Mouse (Mus musculus): ENCODE data around the gene Ess2.
"Not testable (repeated sequence)": the region's sequence is repeated elsewhere in the genome, so short reads cannot be mapped to it uniquely, and the experiment has no call there.

Ess2 gene

GRCm38 (mm10) chr16:17911052-17911595 lies at the start of gene Ess2:
Gene Ess2, minus strand, starts transcription at chr16:17911348.
- peak; percentile 95 for DNase-seq

GRCm38 (mm10) chr16:17956052-17956638 lies 45.0 kb upstream of the Ess2 start:
- not testable (repeated sequence) for DNase-seq

DNA sequence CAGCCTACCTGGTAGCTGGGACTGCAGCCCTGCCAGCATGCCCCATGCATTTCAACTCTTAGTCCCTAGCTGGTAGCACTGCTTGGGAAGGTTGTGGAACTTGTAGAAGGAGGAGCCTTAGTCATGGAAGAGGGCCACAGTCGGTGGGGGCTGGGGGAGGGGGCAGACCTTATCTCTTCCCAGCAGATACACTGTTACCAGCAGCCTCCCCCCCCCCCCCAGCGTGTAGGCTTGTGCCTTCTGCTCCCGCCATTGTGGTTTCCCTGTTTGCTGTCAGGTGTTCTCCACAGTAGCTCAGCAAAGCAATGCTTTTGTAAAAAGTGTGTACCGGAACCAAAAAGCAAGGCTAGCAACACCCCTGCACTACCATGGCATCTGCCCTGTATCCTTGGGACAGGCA lies 40.5 kb upstream of the Ess2 start:
- DNase-seq, result no peak

- DNase-seq, result no peak
Observed at GRCm38 (mm10) chr16:17950068-17950467, 38.9 kb upstream of the Ess2 start.

DNA sequence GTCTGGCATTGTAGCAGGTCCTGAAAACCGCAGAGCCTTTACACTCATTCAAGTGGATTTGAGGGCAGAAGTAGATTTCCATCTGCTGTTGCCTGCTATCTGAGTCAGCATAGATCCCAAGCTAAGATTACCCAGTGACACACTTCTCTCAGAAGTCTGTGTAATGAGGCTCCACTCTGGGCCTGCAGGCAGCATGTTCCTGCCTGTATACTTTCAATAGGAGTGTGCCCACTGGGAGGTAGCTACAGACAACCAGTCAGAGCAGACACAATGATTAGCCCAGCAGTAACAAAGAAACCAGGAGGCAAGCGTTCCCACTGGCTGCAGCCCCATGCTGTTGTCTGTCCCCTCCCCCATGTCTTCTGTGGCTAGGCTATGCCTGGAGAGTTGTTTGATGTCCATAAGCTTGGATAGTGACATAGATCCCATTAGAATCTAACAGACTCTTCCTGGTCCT lies 38.3 kb upstream of the Ess2 start:
- DNase-seq, result no peak

DNA sequence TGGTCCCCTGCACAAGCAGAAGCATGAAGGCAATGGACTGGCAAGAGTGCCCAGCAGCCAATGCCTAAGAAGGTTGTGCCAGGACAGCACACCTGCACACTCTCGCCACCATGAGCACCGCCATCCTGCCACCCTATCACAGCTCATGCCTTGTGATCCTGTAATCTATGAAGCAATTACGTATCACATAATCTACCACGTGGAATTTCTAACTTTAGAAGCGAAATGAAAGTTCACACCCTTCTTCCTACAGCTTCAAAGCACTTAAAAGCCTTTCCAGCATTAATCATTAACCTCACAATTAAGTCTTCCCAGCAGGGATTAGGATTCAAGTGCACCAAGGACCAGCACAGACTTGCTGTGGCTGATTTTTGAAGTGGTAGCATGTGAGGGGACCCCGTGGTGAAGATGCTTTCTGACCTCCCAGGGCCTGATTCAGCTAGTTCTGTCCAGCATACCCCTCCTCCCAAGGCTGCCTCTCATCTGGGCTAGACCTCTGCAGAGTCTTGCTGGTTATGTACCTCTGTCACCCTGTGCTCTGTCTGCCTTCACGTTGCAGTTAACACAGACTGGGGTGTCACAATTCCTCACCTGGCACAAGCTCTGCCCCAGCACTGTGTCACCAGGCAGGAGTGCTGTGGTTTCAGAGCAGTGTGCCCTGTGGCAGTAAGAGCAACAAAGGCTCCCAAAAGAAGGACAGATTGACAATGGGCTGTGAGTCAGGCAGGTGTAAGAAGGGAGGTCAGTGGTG lies 34.1 kb upstream of the Ess2 start:
- peak; percentile 25 for DNase-seq

DNA sequence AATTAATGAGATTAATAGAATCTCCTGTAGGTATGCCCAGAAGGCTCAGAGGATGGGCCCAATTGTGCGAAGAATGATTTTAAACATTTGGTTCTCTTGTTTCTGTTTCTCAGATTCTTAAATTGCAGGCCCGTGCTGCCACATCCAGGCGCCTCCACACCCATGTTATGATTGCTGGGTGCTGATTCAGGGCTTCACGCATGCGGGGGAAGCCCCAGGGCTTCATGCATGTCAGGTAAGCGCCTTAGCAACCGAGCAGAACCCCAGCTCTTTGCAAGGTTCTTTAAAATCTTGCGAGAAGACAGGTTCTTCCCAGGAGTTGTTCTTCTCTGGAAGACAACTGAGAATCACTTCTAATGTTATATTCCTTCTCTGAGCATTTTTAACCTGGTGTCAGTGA lies 32.3 kb upstream of the Ess2 start:
- DNase-seq, result no peak

DNA sequence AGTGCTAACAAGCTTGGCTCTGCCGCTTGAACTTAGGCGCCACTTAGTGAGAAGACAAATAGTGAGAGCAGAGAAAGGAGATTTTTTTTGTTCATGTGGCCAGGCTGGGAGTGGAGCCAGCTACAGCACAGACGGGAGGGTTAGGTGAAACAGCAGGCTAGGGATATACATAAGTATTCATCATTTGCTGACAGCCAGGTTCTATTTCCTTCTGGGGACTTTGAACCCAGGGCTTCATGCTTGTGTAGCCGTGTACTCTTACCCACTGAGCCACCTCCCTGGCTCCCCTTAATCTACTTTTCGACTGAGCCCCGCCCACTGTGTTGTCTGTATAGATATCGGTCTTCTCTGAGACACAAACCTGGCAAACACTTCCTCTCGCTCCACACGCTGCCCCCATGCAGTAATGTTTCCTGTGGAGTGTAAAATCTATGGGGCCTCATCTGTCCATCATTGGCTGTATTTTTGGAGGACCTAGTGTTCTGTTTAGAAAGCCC lies 28.2 kb upstream of the Ess2 start:
- DNase-seq, result no peak

DNA sequence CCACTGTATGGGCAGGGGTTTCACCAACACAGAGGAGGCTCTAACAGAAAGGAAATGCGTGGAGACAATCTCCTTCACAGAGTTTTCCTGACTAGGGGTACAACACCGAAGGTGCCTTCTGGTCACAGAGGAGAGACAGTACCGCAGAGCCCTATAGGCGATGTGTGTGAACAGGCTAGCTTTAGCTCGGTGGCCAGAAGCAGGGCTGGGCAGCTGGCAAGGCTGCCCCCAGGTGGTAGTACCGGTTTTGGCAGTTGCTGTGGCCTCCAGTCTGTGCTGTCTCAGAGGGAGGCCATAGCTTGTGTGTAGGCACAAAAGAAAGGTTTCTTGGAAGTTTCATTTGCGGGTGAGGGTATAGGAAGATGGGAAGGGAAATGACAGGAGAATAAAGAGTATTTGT lies 27.7 kb upstream of the Ess2 start:
- DNase-seq, result peak; percentile 83

GRCm38 (mm10) chr16:17938187-17938586 lies 27.0 kb upstream of the Ess2 start:
- no peak for DNase-seq

DNA sequence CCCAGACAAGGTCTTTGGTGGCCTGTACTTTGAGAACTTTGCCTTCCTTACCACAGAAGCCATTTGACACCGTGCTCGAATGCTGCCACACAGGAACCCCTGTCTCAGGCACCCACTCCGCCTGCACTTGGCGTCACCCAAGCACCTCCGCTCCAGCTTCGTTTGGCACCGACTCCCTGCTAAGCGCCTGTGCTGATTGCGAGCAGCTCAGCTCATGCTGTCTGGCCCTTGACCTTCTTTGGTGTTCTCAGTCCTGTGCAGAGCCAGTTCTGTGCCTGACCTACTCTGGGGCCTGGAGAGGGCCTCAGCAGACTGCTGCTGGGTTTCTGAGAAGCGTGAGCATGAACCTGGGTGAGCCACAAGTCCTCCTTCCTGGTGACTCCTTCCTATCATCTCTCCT lies 25.6 kb upstream of the Ess2 start:
- DNase-seq, result peak; percentile 51

DNA sequence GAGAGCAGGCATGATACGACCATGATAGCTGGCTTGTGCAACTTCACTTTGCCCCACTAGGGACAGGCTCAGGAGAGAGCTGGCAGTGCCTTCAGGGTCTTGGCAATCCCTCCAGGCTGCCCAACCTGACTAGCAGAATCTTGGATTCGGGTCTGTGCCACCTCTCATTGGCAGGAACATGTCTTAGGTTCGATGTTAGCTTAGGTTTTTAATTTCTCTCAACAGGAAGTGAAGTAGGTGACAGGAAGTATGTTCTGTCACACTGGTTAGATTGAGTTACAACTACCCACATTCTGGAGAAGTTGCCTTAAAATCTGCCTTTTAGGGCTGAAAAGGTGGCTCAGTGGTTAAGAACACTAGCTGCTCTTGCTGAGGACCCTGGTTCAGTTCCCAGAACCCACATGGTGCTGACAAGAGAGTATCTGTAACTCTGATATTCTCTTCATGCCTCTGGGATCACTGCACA lies 23.3 kb upstream of the Ess2 start:
- no peak for DNase-seq

GRCm38 (mm10) chr16:17933594-17934444 lies 22.7 kb upstream of the Ess2 start:
- DNase-seq, result no peak

GRCm38 (mm10) chr16:17931906-17932460 lies 20.8 kb upstream of the Ess2 start:
- DNase-seq, result no peak

GRCm38 (mm10) chr16:17929631-17930030 lies 18.5 kb upstream of the Ess2 start:
- no peak for DNase-seq

DNA sequence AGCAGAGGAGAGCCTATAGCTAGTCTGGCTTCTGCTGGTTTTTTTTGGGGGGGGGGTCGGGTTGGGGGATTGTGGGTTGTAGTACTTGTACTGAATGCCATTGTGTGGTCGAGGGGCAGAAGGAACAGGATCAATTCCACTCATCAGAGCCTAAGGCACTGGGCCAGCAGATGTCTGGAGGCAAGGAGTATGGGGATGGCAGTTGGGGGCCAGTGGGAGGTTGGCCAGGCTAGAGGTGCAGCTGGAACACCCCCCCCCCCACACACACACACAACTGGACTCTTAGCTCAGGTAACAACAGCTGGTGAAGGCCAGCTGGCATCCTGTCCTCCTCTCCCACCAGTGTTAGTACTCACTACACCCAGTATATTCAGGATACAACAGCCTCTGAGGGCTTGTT lies 18.1 kb upstream of the Ess2 start:
- no peak for DNase-seq

GRCm38 (mm10) chr16:17928627-17929104 lies 17.5 kb upstream of the Ess2 start:
- DNase-seq, result peak; percentile 94

DNA sequence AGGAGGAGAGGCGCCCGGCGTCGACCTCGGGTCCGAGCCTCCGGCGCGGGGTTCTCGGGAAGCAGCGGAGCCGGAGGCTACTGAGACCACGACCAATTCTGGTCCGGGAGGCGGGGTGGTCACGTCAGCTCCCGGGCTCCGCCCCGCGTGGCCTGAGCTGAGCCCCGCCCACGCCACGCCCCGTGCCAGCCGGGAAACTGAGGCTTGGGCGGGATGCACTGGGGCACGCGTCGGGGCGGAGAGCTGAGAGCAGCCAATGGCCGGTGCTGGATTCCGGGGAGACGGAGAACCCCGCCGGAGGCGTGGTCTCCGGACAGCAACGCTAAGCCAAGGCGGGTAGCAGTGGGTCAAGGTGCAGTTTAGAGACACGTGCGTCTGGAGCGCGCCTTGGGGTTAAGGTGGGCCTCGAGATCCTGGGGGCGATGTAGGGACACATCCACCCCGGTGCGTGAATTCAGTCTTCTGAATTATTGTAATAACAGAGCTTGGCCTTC lies 17.0 kb upstream of the Ess2 start, which contains the start of gene Slc25a1:
TSS of gene Slc25a1 (minus strand) at position 133 of the 494 bp plus-strand sequence.
- DNase-seq, result peak; percentile 83

GRCm38 (mm10) chr16:17927351-17928082 lies 16.4 kb upstream of the Ess2 start:
- peak; percentile 53 for DNase-seq

GRCm38 (mm10) chr16:17922163-17922538 lies 11.0 kb upstream of the Ess2 start:
- DNase-seq, result no peak

DNA sequence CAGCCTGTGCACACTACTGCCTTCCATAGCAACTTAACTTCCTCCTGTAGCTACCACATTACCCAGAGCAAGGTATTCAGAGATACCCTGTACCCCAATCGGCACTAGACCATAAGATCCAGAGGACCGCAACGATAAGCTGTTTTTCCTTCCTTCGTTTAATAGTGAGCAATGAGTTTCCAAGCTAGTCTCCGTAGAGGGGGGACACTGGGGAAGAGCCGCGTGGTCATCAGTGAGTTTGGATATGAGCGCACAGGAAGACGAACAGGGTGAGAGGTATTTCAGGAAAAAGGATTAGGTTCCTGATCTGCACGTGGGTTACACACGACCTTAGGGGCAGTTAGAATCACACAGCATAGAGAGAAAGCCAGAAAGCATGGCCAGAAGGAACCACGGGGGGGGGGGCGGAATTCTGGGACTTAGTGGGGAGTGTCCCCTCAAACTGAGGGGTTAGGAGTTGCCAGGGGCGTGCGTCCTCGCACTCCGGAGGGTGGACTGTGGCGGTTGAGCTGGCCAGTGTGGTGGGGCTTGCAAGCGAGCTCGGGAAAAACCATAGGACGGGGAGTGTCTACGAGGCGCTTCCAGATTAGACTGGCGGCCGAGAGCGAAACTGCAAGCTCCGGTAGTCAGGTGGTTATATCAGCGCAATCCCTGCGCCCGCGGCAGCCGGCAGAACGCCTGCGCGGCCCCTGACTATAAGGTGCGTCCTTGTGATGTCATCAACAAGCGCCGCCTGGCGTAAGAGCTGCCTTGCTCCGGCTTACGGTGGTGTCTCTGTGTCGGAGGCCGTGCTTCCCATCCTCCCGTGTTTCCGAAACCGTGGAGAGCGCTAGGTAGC lies 10.4 kb upstream of the Ess2 start:
- peak; percentile 97 for DNase-seq

Data from lung, postnatal 10 days (tissue).